Mouse (Mus musculus) layer of hippocampus, postnatal 10 days (tissue): ENCODE measurements at regions not wholly inside any gene's neighbourhood (a gene's known extent, or its start where the extent isn't known, plus 50 kb on each side); places are given as distances from the start of the nearest gene placed in this dataset.
A peak's percentile ranks its signal among the peaks of the same experiment; 100 is the strongest.

ENCODE experiments used
- DNase-seq, 2 experiments: peaks; one replicate each; pipeline ENCODE4 v3.0.0; 2021; ENCODE audit warnings: low spot score in 2 of 2

GRCm38 (mm10) chr17:67569865-67570264 lies 62.7 kb downstream of the Lrrc30 start:
- DNase-seq = no peak

- no peak for DNase-seq
These were observed 66.3 kb downstream of the Lrrc30 start for GRCm38 (mm10) chr17:67566216-67566615.

GRCm38 (mm10) chr17:67565746-67566145 lies 66.8 kb downstream of the Lrrc30 start:
- DNase-seq = no peak

- DNase-seq = no peak
These were observed 67.7 kb downstream of the Lrrc30 start for GRCm38 (mm10) chr17:67564845-67565244.

GRCm38 (mm10) chr17:67563036-67563435 lies 69.5 kb downstream of the Lrrc30 start:
- peak; percentile 6 to 15 for DNase-seq

GRCm38 (mm10) chr17:67561802-67562201 lies 70.7 kb downstream of the Lrrc30 start:
- DNase-seq = no peak

- no peak for DNase-seq
These were observed 75.1 kb downstream of the Lrrc30 start for GRCm38 (mm10) chr17:67557351-67557870.

- no peak for DNase-seq
These were observed 79.9 kb downstream of the Lrrc30 start for GRCm38 (mm10) chr17:67552581-67553139.

- DNase-seq = no peak
These were observed 83.4 kb downstream of the Lrrc30 start for GRCm38 (mm10) chr17:67548966-67549700.

GRCm38 (mm10) chr17:67544410-67544809 lies 88.1 kb downstream of the Lrrc30 start:
- no peak for DNase-seq

- DNase-seq = no peak
These were observed 100.2 kb downstream of the Lrrc30 start for GRCm38 (mm10) chr17:67532331-67532730.

- DNase-seq = no peak
These were observed 111.6 kb downstream of the Lrrc30 start for GRCm38 (mm10) chr17:67520848-67521411.

GRCm38 (mm10) chr17:67515601-67516147 lies 116.8 kb downstream of the Lrrc30 start:
- no peak for DNase-seq

GRCm38 (mm10) chr17:67514387-67515241 lies 117.9 kb downstream of the Lrrc30 start:
- no peak for DNase-seq

- no peak for DNase-seq
These were observed 119.6 kb downstream of the Lrrc30 start for GRCm38 (mm10) chr17:67512699-67513450.

GRCm38 (mm10) chr17:67512008-67512407 lies 120.5 kb downstream of the Lrrc30 start:
- DNase-seq = no peak

- no peak for DNase-seq
These were observed 122.6 kb downstream of the Lrrc30 start for GRCm38 (mm10) chr17:67509921-67510320.

GRCm38 (mm10) chr17:67509091-67509618 lies 123.4 kb downstream of the Lrrc30 start:
- DNase-seq = peak; percentile 30 to 32

- no peak for DNase-seq
These were observed 124.2 kb downstream of the Lrrc30 start for GRCm38 (mm10) chr17:67508353-67508752.

GRCm38 (mm10) chr17:67506466-67506865 lies 126.1 kb downstream of the Lrrc30 start:
- no peak for DNase-seq
